Mouse (Mus musculus) hematopoietic stem cell, adult 5-6 weeks (primary cell): ENCODE data around the gene Prss8. TPM values are rescaled to one million over a fixed set of nuclear protein-coding genes. Genes with fewer than 3 reads are reported as not detected.
A peak's percentile ranks its signal among the peaks of the same experiment; 100 is the strongest.

Experiments
- ATAC-seq, 2 experiments: fragments of 125-278 bp in 1 of 2; replicated peaks in 1 of 2; 2 replicates each; pipeline ENCODE4 v1.8.0; 2016 to 2017; ENCODE audit warnings: inconsistent platforms in 2 of 2, mild to moderate bottlenecking in 2 of 2, moderate number of reproducible peaks in 2 of 2, low read depth in 1 of 2, moderate TSS enrichment in 1 of 2; ENCODE audit not compliant: low FRiP score in 2 of 2, poor library complexity in 2 of 2, severe bottlenecking in 2 of 2, insufficient read depth in 1 of 2, low TSS enrichment in 1 of 2
- total RNA-seq: library from RNA; stranded (forward); fragments of 172-1452, 232-1000 nt; gene quantifications from 2 replicates; pipeline ENCODE4 v1.2.3, GENCODE M21; 2017

Gene Prss8
- total RNA-seq, 1 experiment from 2014 or later = not detected

DNA sequence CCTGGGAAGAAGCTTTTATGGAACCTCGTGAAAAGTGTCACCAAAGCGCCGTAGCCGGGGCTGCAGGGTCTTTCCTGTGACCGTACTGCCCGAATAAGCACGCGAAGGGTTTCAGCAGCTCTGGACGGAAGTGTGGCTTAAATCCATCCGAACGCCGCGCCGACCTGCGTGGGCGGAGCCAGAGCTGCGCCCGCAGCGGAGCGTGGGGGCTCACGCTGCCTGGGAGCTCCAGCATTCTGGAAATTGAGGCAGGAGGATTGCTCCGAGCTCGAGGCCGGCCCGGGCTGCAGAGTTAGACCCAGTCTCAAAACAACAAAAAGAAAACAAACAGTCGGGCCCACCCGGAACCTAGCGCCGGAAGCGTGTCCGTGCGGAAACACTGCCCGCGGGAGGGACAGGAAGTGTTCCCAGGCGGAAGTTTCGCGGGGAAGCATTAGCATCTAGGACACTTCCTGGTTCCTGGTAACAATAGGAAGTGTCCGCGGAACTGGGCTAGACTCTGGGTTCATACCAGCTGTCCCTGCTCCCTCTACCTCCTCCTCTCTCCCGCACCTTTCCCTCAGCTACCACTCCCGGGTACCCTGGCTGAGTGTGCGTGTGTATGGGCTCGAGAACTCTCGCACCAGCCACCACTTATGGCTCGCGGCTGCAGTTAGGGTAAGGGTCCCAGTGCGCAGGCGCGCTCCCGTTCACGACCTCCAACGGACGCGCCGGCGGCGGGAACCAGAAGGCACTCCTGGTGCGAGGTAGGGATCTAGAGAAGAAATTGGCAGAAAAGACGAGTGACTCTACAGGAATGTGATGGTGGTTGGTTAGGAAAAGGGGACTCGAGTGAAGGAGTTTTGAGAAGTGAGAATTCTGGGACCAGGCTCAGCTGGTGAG lies 53.2 kb downstream of the Prss8 start, which contains the start of gene Zfp668:
Zfp668 (minus strand) TSS at position 362 of the 882 bp plus-strand sequence.
- ATAC-seq = peak; percentile 35 to 65

DNA sequence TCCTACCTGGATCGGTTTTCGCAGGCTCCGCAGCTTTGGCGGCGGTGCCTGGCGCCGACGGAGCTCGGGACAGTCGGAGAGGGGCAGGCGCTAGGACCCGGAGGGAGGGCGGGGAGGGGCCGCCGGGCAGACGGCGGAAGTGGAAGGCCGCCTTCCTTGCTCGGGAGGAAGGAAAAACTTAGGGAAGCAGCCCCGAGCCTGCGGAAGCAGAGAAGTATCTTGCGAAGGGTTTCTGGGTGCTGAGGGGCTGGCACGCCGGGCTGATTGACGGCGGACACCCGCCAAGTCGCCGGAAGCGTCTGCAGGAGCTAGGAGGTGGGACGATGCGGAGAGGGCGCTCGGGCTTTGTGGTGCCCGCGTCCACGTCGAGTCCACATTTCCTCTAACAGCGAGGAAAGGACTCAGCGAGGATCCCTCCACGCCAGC lies 53.9 kb downstream of the Prss8 start, which contains the start of gene Zfp646:
Zfp646 (plus strand) TSS at position 181 of the 426 bp plus-strand sequence.
- peak; percentile 28 to 69 for ATAC-seq

Other genes with a start within 250 kb of the Prss8 start
- gene Bcl7c, start 221.2 kb downstream of the Prss8 start, total RNA-seq = 60.5 and 72.0 TPM in 2 replicates
- 1.3 and 7.7 TPM in 2 replicates for gene Ctf1, start 217.4 kb downstream of the Prss8 start, total RNA-seq
- not detected in 2 replicates for gene Ctf2, start 197.9 kb downstream of the Prss8 start, total RNA-seq
- 15.1 and 18.5 TPM in 2 replicates for gene Fbxl19, start 185.6 kb downstream of the Prss8 start, total RNA-seq
- 25.3 and 34.4 TPM in 2 replicates for gene Orai3, start 160.3 kb downstream of the Prss8 start, total RNA-seq
- 12.4 and 15.2 TPM in 2 replicates for gene Setd1a, start 153.4 kb downstream of the Prss8 start, total RNA-seq
- gene Gm49388, start 144.5 kb downstream of the Prss8 start, total RNA-seq = not detected in 2 replicates
- 30.2 and 35.6 TPM in 2 replicates for gene Hsd3b7, start 129.5 kb downstream of the Prss8 start, total RNA-seq
- gene Stx4a, start 105.8 kb downstream of the Prss8 start, total RNA-seq = 47.1 and 82.4 TPM in 2 replicates
- 0.40 and 1.6 TPM in 2 replicates for gene Stx1b, start 105.6 kb downstream of the Prss8 start, total RNA-seq
- 44.5 and 50.2 TPM in 2 replicates for gene Zfp646, start 53.9 kb downstream of the Prss8 start, total RNA-seq
- gene Zfp668, start 53.3 kb downstream of the Prss8 start, total RNA-seq = 5.4 and 7.0 TPM in 2 replicates
- gene Prss53, start 39.1 kb downstream of the Prss8 start, total RNA-seq = 0.94 TPM in 1 of 2 replicates, not detected in the other
- not detected in 2 replicates for gene Gm21974, start 34.6 kb downstream of the Prss8 start, total RNA-seq
- gene Vkorc1, start 34.5 kb downstream of the Prss8 start, total RNA-seq = 31.1 and 40.5 TPM in 2 replicates
- gene Bckdk, start 26.0 kb downstream of the Prss8 start, total RNA-seq = 37.4 and 44.7 TPM in 2 replicates
- gene Kat8, start 17.6 kb downstream of the Prss8 start, total RNA-seq = 42.5 and 48.2 TPM in 2 replicates
- 1.2 and 2.3 TPM in 2 replicates for gene Prss36, start 16.6 kb upstream of the Prss8 start, total RNA-seq
- 98.3 and 114 TPM in 2 replicates for gene Fus, start 37.4 kb upstream of the Prss8 start, total RNA-seq
- 16.9 and 21.1 TPM in 2 replicates for gene Pycard, start 63.8 kb upstream of the Prss8 start, total RNA-seq
- gene Trim72, start 73.8 kb upstream of the Prss8 start, total RNA-seq = not detected in 2 replicates
- 29.7 and 53.4 TPM in 2 replicates for gene Itgam, start 132.5 kb upstream of the Prss8 start, total RNA-seq
- 0.56 TPM in 1 of 2 replicates, not detected in the other for gene Gm49368, start 132.6 kb upstream of the Prss8 start, total RNA-seq
- gene Itgax, start 199.4 kb upstream of the Prss8 start, total RNA-seq = 1.3 and 2.4 TPM in 2 replicates
- gene Itgad, start 224.3 kb upstream of the Prss8 start, total RNA-seq = 0.63 and 0.69 TPM in 2 replicates